Mouse (Mus musculus) limb, embryonic 11.5 days (tissue): Measurements from ENCODE around the gene Epm2a. TPM values are rescaled to one million over a fixed set of nuclear protein-coding genes. Genes with fewer than 3 reads are reported as not detected.
A peak's percentile ranks its signal among the peaks of the same experiment; 100 is the strongest.

ENCODE experiments used
- ATAC-seq: fragments of 200-750 bp; cut with Nextera tagmentation; 2 replicates; pipeline ENCODE4 v1.8.0; 2017; ENCODE audit warnings: low read depth; ENCODE audit not compliant: insufficient number of reproducible peaks, low FRiP score, low TSS enrichment
- DNase-seq: peaks from one replicate; pipeline ENCODE4 v3.0.0-alpha.2; 2015; ENCODE audit warnings: low spot score
- H3K27ac ChIP-seq: fragments of 300-500 bp; sonication (generic); replicated peaks from 2 replicates; pipeline ENCODE4 v1.5.1; 2014; ENCODE audit warnings: low read depth, mild to moderate bottlenecking, low read length
- H3K27me3 ChIP-seq: fragments of 300-500 bp; sonication (generic); 2 replicates; pipeline ENCODE4 v1.6.1; 2014; ENCODE audit warnings: mild to moderate bottlenecking, low read length, mixed read lengths; ENCODE audit not compliant: control insufficient read depth, insufficient read depth
- H3K36me3 ChIP-seq: fragments of 300-500 bp; sonication (generic); 2 replicates; pipeline ENCODE4 v1.6.1; 2014; ENCODE audit warnings: mild to moderate bottlenecking, low read length, moderate library complexity, mixed read lengths; ENCODE audit not compliant: control insufficient read depth, insufficient read depth
- H3K4me1 ChIP-seq: fragments of 300-500 bp; sonication (generic); 2 replicates; pipeline ENCODE4 v1.6.1; 2014; ENCODE audit warnings: low read length, mixed read lengths; ENCODE audit not compliant: control insufficient read depth, insufficient read depth
- H3K4me2 ChIP-seq: fragments of 300-500 bp; sonication (generic); 2 replicates; pipeline ENCODE4 v1.6.1; 2014; ENCODE audit warnings: low read depth, mild to moderate bottlenecking, moderate library complexity; ENCODE audit not compliant: severe bottlenecking
- H3K4me3 ChIP-seq: fragments of 300-500 bp; sonication (generic); 2 replicates; pipeline ENCODE4 v1.5.1; 2014; ENCODE audit warnings: low read depth, low read length
- H3K9ac ChIP-seq: fragments of 300-500 bp; sonication (generic); 2 replicates; pipeline ENCODE4 v1.6.1; 2014; ENCODE audit warnings: mild to moderate bottlenecking, low read length
- H3K9me3 ChIP-seq: fragments of 300-500 bp; sonication (generic); 2 replicates; pipeline ENCODE4 v1.6.1; 2016; ENCODE audit warnings: low read length; ENCODE audit not compliant: control insufficient read depth
- WGBS: fragments of 180-500 bp; shearing (Covaris S2); extraction: QIAGEN DNeasy Blood & Tissue Kit; methylation state at CpG from one replicate; pipeline ENCODE4 v1.1.7; 2014; 5-methylcytosine and 5-hydroxymethylcytosine counted together
- polyA plus RNA-seq: library from polyadenylated mRNA; unstranded; fragments of >200 nt; fragmentation: Nextera tagmentation; extraction: Ambion mirVana; gene quantifications from 2 replicates; pipeline ENCODE4 v1.2.1, GENCODE M21; 2014

The Epm2a gene
- polyA plus RNA-seq, 1 experiment from 2014 or later = 0.37 TPM

DNA sequence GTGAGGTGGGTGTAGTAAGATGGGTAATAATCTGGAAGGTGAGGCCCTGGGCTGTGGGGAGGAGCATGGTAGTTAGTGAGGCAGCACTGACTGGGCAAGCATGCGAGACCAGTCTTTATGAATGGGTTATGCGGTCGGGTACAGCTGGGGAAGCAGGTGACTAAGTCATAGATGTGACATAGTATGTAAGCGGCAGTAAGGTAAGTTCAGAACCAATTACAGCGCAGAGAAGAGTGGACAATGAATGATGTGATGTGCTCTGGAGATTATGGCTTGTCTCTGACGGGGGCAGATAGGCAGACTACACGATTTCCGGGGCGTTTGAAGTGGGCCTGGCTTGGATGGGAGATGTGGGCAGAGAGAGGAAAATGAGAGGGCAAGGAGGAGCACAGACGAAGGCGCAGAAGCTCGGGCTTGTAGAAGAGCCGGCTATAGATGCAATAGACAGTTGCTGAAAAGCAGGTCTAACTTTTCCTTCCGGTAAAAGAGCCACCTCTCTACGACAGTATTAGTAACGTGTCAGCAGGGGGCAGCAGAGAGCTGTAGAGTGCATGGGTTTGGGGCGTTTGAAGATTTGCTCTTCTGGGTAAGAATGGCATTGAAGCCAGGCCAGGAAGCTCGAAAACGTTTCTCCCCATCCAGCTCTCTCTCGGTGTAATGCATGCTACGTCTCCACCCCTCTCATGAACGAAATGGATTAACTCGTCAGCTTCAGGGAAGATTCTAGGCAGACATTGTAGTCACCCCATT, 106.5 kb downstream of the Epm2a start:
- Histone ChIP-seq H3K9ac (no peak overlapping the region), H3K4me1 (no peaks in the 10 kb centered on the region), H3K27me3 (no peaks in the 10 kb centered on the region), H3K4me2 (peak overlapping the region; percentile 25; the same call in 1 of the 2 replicates), H3K4me3 (no peak overlapping the region), H3K27ac (no peak overlapping the region), H3K36me3 (no peaks in the 10 kb centered on the region), H3K9me3 (no peaks in the 10 kb centered on the region)
- DNase-seq = peak; percentile 86
- peak; percentile 82 for ATAC-seq
- WGBS = 37% methylated on average over 23 of the region's 23 CpGs

DNA sequence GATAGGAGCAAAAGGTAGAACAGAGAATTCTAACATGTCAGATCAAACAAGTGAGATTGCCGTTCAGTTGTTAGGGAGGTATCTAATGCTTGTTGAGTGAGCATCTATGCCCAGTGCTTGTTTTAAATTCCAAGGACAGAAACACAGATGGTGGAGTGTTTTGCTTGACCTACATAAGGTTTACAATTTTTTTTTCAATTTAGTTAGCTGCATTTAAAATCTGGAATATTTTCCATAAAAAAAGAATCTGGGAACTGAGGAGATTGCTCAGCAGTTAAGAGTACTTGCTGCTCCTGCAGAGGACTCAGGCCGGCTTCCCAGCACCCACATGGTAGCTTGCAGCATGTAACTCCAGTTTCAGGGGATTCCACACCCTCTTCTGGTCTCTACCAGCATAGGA, 109.3 kb downstream of the Epm2a start:
- Histone ChIP-seq H3K4me3 (no peak overlapping the region), H3K27me3 (no peaks in the 10 kb centered on the region), H3K9ac (no peak overlapping the region), H3K9me3 (no peaks in the 10 kb centered on the region), H3K27ac (no peak overlapping the region), H3K4me2 (no peak overlapping the region), H3K36me3 (no peaks in the 10 kb centered on the region), H3K4me1 (no peaks in the 10 kb centered on the region)
- no peak for DNase-seq
- 92% methylated on average over 2 of the region's 2 CpGs for WGBS
- ATAC-seq = no peak

DNA sequence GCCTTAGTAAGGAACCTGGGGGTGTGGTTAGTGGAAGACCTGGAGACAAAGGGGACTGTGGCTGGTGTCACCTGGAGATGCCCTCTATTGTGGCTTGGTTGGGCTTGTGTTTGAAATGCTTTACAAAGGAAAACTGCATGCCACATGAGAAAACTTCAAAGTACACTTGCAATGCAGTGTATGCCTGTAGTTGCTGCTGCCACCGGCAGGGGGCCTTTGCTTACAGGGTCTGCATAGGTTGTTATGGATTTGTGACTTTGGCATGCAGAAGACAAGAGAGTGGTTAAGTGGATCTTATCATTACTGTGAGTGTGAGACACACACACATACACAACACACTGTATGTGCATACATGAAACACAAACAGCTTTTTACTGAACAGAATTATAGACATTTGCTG, 114.2 kb downstream of the Epm2a start:
- ATAC-seq (no peak), DNase-seq (no peak)
- 32% methylated on average over 1 of the region's 1 CpGs for WGBS
- H3K4me1 ChIP-seq = no peaks in the 10 kb centered on the region
- no peaks in the 10 kb centered on the region for H3K27me3 ChIP-seq
- no peak overlapping the region for H3K4me3 ChIP-seq
- no peak overlapping the region for H3K9ac ChIP-seq
- H3K4me2 ChIP-seq = no peak overlapping the region
- H3K27ac ChIP-seq = no peak overlapping the region
- H3K9me3 ChIP-seq = no peaks in the 10 kb centered on the region
- no peaks in the 10 kb centered on the region for H3K36me3 ChIP-seq

DNA sequence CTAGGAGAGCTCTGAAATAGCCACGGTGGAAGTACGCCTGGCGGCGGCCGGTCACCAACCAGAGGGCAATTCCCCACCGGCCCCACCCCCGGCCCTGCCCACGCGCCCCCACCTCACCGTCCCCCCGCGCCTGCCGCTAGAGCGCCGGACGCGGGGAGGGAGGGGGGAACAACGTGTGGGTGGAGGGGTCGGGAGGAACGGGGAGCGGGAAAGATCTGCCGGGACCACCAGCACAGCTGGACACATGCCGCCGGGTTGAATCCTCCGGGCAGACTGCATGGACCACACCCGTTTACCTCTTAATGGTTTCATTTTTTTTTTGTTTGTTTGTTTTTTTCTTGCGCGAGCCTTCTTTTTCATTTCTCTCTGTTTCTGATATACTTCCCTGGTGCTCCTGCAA, 148.8 kb downstream of the Epm2a start:
- no peak overlapping the region for H3K4me3 ChIP-seq
- H3K4me2 ChIP-seq = no peak overlapping the region
- H3K27ac ChIP-seq = no peak overlapping the region
- no peaks in the 10 kb centered on the region for H3K4me1 ChIP-seq
- H3K36me3 ChIP-seq = no peaks in the 10 kb centered on the region
- peak; percentile 93 for DNase-seq
- no peaks in the 10 kb centered on the region for H3K27me3 ChIP-seq
- peaks cover 3% of the 10 kb centered on the region; the same call in 1 of the 2 replicates for H3K9me3 ChIP-seq
- 44% methylated on average over 28 of the region's 28 CpGs for WGBS
- H3K9ac ChIP-seq = no peak overlapping the region
- peak; percentile 97 for ATAC-seq

Other genes with a start within 250 kb of the Epm2a start
- gene Shprh, start 194.0 kb upstream of the Epm2a start, polyA plus RNA-seq = 22.6 and 24.4 TPM in 2 replicates
- gene Fbxo30, start 62.1 kb upstream of the Epm2a start, polyA plus RNA-seq = 44.7 and 45.3 TPM in 2 replicates